Mouse (Mus musculus) neutrophil, adult 65 days (primary cell): ENCODE measurements around the gene Polr3f. TPM values are rescaled to one million over a fixed set of nuclear protein-coding genes. Genes with fewer than 3 reads are reported as not detected.

ENCODE experiments used
- total RNA-seq: library from RNA; stranded (reverse); gene quantifications from 2 replicates; pipeline ENCODE4 v1.2.4, GENCODE M21; 2023

Gene Polr3f
- 31.9 and 39.7 TPM in 2 replicates for total RNA-seq

GRCm38 (mm10) chr2:144526981-144527820, at the start of gene Polr3f, which contains the start of gene Dzank1:
TSS of gene Polr3f (plus strand) at chr2:144527718.
TSS of gene Dzank1 (minus strand) at chr2:144527414.

GRCm38 (mm10) chr2:144550529-144550928, 23.0 kb downstream of the Polr3f start, which contains the start of gene Rbbp9:
TSS of gene Rbbp9 (minus strand) at chr2:144550869.

GRCm38 (mm10) chr2:144555820-144556552, 28.5 kb downstream of the Polr3f start, which contains the start of gene Sec23b:
TSS of gene Sec23b (plus strand) at chr2:144556229.

Other genes with a start within 250 kb of the Polr3f start
- gene Ovol2, start 195.6 kb upstream of the Polr3f start, total RNA-seq: not detected in 2 replicates
- gene Kat14, start 158.7 kb upstream of the Polr3f start, total RNA-seq: 13.1 and 19.7 TPM in 2 replicates
- 2.9 and 4.8 TPM in 2 replicates for gene Pet117, start 158.7 kb upstream of the Polr3f start, total RNA-seq
- gene Dzank1, start 304 bp upstream of the Polr3f start, total RNA-seq: 0.11 and 0.41 TPM in 2 replicates
- gene Rbbp9, start 23.2 kb downstream of the Polr3f start, total RNA-seq: 0.77 and 1.2 TPM in 2 replicates
- gene Sec23b, start 28.5 kb downstream of the Polr3f start, total RNA-seq: 43.5 and 44.7 TPM in 2 replicates
- 4.3 TPM in 2 replicates for gene Smim26, start 66.3 kb downstream of the Polr3f start, total RNA-seq
- gene Dtd1, start 72.2 kb downstream of the Polr3f start, total RNA-seq: 6.0 and 6.1 TPM in 2 replicates